Mouse (Mus musculus) kidney, embryonic 14.5 days (tissue): Measurements from ENCODE around the gene Bach2. TPM values are rescaled to one million over a fixed set of nuclear protein-coding genes. Genes with fewer than 3 reads are reported as not detected.

Source experiments
- ATAC-seq: fragments of 200-750 bp; cut with Nextera tagmentation; 2 replicates; pipeline ENCODE4 v1.8.0; 2017; ENCODE audit warnings: moderate number of reproducible peaks, mild to moderate bottlenecking, moderate TSS enrichment, moderate library complexity; ENCODE audit not compliant: low FRiP score, low TSS enrichment
- H3K27ac ChIP-seq: fragments of 300-500 bp; sonication (generic); 2 replicates; pipeline ENCODE4 v1.5.1; 2014; ENCODE audit warnings: low read depth, mild to moderate bottlenecking, low read length, moderate library complexity, mixed read lengths
- H3K27me3 ChIP-seq: fragments of 300-500 bp; sonication (generic); 2 replicates; pipeline ENCODE4 v1.6.1; 2014; ENCODE audit warnings: mild to moderate bottlenecking, low read length; ENCODE audit not compliant: control insufficient read depth, insufficient read depth
- H3K36me3 ChIP-seq: fragments of 300-500 bp; sonication (generic); 2 replicates; pipeline ENCODE4 v1.6.1; 2014; ENCODE audit warnings: low read length, mixed read lengths; ENCODE audit not compliant: control insufficient read depth, insufficient read depth
- H3K4me1 ChIP-seq: fragments of 300-500 bp; sonication (generic); 2 replicates; pipeline ENCODE4 v1.6.1; 2014; ENCODE audit warnings: low read length, mixed read lengths; ENCODE audit not compliant: control insufficient read depth, insufficient read depth
- H3K4me2 ChIP-seq: fragments of 300-500 bp; sonication (generic); replicated peaks from 2 replicates; pipeline ENCODE4 v1.6.1; 2014; ENCODE audit warnings: low read depth, mild to moderate bottlenecking, low read length
- H3K4me3 ChIP-seq: fragments of 300-500 bp; sonication (generic); 2 replicates; pipeline ENCODE4 v1.5.1; 2014; ENCODE audit warnings: mild to moderate bottlenecking, low read length
- H3K9ac ChIP-seq: fragments of 300-500 bp; sonication (generic); 2 replicates; pipeline ENCODE4 v1.6.1; 2014; ENCODE audit warnings: low read depth, mild to moderate bottlenecking, low read length, moderate library complexity
- H3K9me3 ChIP-seq: fragments of 300-500 bp; sonication (generic); 2 replicates; pipeline ENCODE4 v1.6.1; 2016; ENCODE audit warnings: low read length; ENCODE audit not compliant: control insufficient read depth
- WGBS: fragments of 180-500 bp; shearing (Covaris S2); extraction: QIAGEN DNeasy Blood & Tissue Kit; methylation state at CpG from one replicate; pipeline ENCODE4 v1.1.7; 2014; 5-methylcytosine and 5-hydroxymethylcytosine counted together
- polyA plus RNA-seq: library from polyadenylated mRNA; unstranded; fragments of >200 nt; fragmentation: Nextera tagmentation; extraction: Ambion mirVana; gene quantifications from 2 replicates; pipeline ENCODE4 v1.2.1, GENCODE M21; 2014

Bach2 gene
- polyA plus RNA-seq, 1 experiment from 2014 or later: 13.3 TPM

GRCm38 (mm10) chr4:32535626-32536025, 297.0 kb downstream of the Bach2 start:
- Histone ChIP-seq H3K4me2 (no peak overlapping the region), H3K27me3 (no peaks in the 10 kb centered on the region), H3K4me3 (no peak overlapping the region), H3K9me3 (no peaks in the 10 kb centered on the region), H3K27ac (no peak overlapping the region), H3K9ac (no peak overlapping the region), H3K4me1 (peaks cover 13% of the 10 kb centered on the region), H3K36me3 (no peaks in the 10 kb centered on the region)
- no peak for ATAC-seq
- 86% methylated on average over 7 of the region's 7 CpGs for WGBS

- Histone ChIP-seq H3K36me3 (no peaks in the 10 kb centered on the region), H3K27me3 (no peaks in the 10 kb centered on the region), H3K9me3 (no peaks in the 10 kb centered on the region), H3K4me1 (peaks cover 10% of the 10 kb centered on the region), H3K27ac (no peak overlapping the region), H3K4me3 (no peak overlapping the region), H3K9ac (no peak overlapping the region), H3K4me2 (no peak overlapping the region)
- no peak for ATAC-seq
- 66% methylated on average over 8 of the region's 8 CpGs for WGBS
These were observed 298.4 kb downstream of the Bach2 start for GRCm38 (mm10) chr4:32536870-32537508.

DNA sequence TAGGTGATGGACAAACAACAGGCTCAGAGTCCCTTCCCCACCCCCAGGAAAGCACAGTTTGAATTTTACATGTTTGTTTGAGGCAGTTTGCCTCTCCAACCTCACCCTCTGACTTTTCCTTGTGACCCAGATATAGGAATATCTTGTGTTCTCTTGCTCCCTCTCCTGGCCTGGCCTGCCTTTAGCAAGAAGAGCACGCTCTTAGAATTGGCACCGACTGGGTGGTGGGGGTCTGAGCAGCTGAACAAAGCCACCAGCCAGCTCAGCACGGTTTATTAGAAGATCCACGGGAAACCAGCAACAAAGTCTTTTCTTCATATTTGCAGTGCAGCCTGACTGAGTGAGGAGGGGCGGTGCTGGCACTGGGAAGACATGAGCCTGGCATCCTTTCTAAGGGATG, 299.5 kb downstream of the Bach2 start:
- H3K36me3 ChIP-seq: no peaks in the 10 kb centered on the region
- 0 out of 2 replicates have a peak, but pooled peaks cover 7% of the 10 kb centered on the region for H3K4me1 ChIP-seq
- no peak overlapping the region for H3K4me2 ChIP-seq
- H3K9ac ChIP-seq: no peak overlapping the region
- no peaks in the 10 kb centered on the region for H3K9me3 ChIP-seq
- no peaks in the 10 kb centered on the region for H3K27me3 ChIP-seq
- peak; percentile 80 for ATAC-seq
- WGBS: 18% methylated on average over 5 of the region's 5 CpGs
- no peak overlapping the region for H3K27ac ChIP-seq
- H3K4me3 ChIP-seq: no peak overlapping the region

GRCm38 (mm10) chr4:32538488-32538887, 299.9 kb downstream of the Bach2 start:
- no peaks in the 10 kb centered on the region for H3K27me3 ChIP-seq
- H3K9me3 ChIP-seq: no peaks in the 10 kb centered on the region
- 0 out of 2 replicates have a peak, but pooled peaks cover 7% of the 10 kb centered on the region for H3K4me1 ChIP-seq
- WGBS: 61% methylated on average over 4 of the region's 4 CpGs
- no peak overlapping the region for H3K4me2 ChIP-seq
- no peak overlapping the region for H3K9ac ChIP-seq
- H3K4me3 ChIP-seq: no peak overlapping the region
- no peak overlapping the region for H3K27ac ChIP-seq
- H3K36me3 ChIP-seq: no peaks in the 10 kb centered on the region
- peak; percentile 58; the same call in 1 of the 2 replicates for ATAC-seq

- 63% methylated on average over 11 of the region's 11 CpGs for WGBS
- no peak for ATAC-seq
- Histone ChIP-seq H3K36me3 (no peaks in the 10 kb centered on the region), H3K4me2 (no peak overlapping the region), H3K4me1 (0 out of 2 replicates have a peak, but pooled peaks cover 7% of the 10 kb centered on the region), H3K9me3 (no peaks in the 10 kb centered on the region), H3K9ac (no peak overlapping the region), H3K4me3 (no peak overlapping the region), H3K27ac (no peak overlapping the region), H3K27me3 (no peaks in the 10 kb centered on the region)
These were observed 300.4 kb downstream of the Bach2 start for GRCm38 (mm10) chr4:32538987-32539386.

DNA sequence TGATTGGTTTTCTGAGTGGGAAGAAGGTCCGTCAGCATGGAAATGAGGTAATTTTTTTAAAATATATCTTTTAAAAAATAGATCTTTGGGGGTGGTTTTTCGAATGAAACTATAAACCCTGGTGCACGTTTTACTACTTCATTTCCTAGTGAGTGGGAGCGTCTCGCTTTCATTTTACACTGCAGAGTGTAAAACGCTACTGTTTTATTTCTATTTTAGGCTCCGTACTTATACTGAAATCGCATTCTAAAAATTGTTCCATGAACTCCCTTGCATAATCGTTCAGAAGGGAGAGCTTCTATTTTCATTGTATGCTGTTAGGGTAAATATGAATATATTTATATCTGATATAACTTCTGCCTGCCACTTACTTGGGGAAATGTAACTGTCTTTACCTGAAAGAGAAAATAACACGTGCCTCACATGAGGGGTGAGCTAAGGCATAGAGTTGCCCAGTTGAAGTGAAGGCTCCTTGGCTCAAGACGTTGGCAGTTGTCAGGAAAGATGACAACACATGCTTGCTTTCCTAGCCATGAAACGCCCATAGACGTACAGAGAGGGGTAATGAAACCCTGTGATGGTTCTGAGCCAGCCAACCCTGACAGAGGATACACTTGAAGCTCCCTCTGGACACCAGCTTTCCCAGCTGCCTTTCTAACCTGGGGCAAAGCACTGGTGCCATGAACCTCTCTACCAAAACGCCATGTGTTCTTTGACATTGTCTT, 306.4 kb downstream of the Bach2 start:
- Histone ChIP-seq H3K27ac (no peak overlapping the region), H3K4me1 (no peaks in the 10 kb centered on the region), H3K4me3 (no peak overlapping the region), H3K4me2 (no peak overlapping the region), H3K9me3 (no peaks in the 10 kb centered on the region), H3K9ac (no peak overlapping the region), H3K27me3 (no peaks in the 10 kb centered on the region), H3K36me3 (no peaks in the 10 kb centered on the region)
- no peak for ATAC-seq
- 81% methylated on average over 14 of the region's 14 CpGs for WGBS

DNA sequence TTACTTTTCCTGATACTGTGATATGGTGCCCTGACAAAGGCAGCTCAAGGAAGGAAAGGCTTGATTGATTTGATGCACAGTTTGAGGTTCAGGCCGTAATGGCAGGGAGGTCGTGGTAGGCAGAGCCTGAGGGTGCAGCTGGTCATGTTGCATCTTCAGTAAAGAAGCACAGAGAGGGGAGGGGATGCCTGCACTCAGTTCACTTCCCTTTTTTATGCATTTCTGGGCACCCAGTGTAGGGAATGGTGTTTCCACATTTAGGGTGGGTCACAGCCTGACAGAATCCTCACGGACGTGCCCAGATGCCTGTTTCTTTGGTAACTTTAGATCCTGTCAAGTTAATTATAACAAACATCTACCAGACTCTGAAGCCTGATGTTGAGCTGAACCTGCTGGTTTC, 306.9 kb downstream of the Bach2 start:
- Histone ChIP-seq H3K36me3 (no peaks in the 10 kb centered on the region), H3K27ac (no peak overlapping the region), H3K4me2 (no peak overlapping the region), H3K4me3 (no peak overlapping the region), H3K4me1 (no peaks in the 10 kb centered on the region), H3K9me3 (no peaks in the 10 kb centered on the region), H3K27me3 (no peaks in the 10 kb centered on the region), H3K9ac (no peak overlapping the region)
- 37% methylated on average over 4 of the region's 4 CpGs for WGBS
- no peak for ATAC-seq

DNA sequence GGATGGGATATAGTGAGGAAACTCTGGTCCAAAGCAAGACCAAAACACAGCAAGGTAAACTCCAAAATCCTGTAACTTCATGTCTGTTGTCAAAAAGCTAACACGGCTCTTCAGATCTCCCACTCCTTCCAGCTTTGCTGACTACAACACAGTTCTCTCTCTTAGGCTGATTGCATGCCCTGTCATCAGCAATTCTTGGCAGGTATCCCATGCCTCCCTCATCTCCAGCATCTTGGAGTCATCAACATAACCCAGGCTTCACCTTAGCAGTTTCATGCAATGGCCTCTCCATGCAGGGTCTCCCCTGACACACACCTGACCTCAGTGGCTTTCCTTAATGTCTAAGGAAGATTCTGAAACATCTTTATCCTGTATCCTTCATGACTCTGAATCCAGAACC, 310.5 kb downstream of the Bach2 start:
- Histone ChIP-seq H3K27ac (no peak overlapping the region), H3K9me3 (no peaks in the 10 kb centered on the region), H3K27me3 (no peaks in the 10 kb centered on the region), H3K4me3 (no peak overlapping the region), H3K9ac (no peak overlapping the region), H3K36me3 (no peaks in the 10 kb centered on the region), H3K4me1 (no peaks in the 10 kb centered on the region), H3K4me2 (no peak overlapping the region)
- WGBS: 88% methylated on average over 1 of the region's 1 CpGs
- ATAC-seq: no peak

DNA sequence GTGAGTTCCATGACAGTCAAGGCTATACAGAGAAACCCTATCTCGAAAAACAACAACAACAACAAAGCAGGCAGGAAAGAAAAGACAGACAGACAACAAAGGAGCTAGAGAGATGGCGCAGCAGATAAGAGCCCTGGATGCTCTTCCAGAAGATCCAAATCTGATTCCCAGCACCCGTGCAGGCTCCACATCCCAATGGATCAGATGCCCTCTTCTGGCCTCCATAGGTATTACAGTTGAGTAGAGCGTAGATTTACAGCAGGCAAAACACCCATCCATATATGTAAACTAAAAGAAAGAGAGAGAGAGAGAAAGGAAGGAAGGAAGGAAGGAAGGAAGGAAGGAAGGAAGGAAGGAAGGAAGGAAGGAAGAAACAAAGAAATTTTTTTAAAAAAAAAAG, 312.7 kb downstream of the Bach2 start:
- Histone ChIP-seq H3K9ac (no peak overlapping the region), H3K4me2 (no peak overlapping the region), H3K4me3 (no peak overlapping the region), H3K9me3 (no peaks in the 10 kb centered on the region), H3K27me3 (no peaks in the 10 kb centered on the region), H3K4me1 (no peaks in the 10 kb centered on the region), H3K36me3 (no peaks in the 10 kb centered on the region), H3K27ac (no peak overlapping the region)
- ATAC-seq: no peak
- 64% methylated on average over 4 of the region's 4 CpGs for WGBS
